Mouse (Mus musculus) central nervous system, embryonic 18 days (tissue): ENCODE results near the gene P4ha3. TPM values are rescaled to one million over a fixed set of nuclear protein-coding genes. Genes with fewer than 3 reads are reported as not detected.

Experiments used
- polyA plus RNA-seq: library from polyadenylated mRNA; depleted of rRNA; stranded (reverse); fragments of >200 nt; gene quantifications from 2 replicates; pipeline ENCODE4 v1.2.3, GENCODE M21; 2012; rRNA removed

Gene P4ha3
- polyA plus RNA-seq, result 6.8 and 7.0 TPM in 2 replicates

GRCm38 (mm10) chr7:100285383-100285782 is at the start of gene P4ha3:
Gene P4ha3 (plus strand): TSS chr7:100285520.

Other genes with a start within 250 kb of the P4ha3 start
- gene Pold3, start 164.0 kb upstream of the P4ha3 start, polyA plus RNA-seq, result 45.6 and 48.0 TPM in 2 replicates
- 11.4 and 11.8 TPM in 2 replicates for gene Lipt2, start 126.2 kb upstream of the P4ha3 start, polyA plus RNA-seq
- 0.38 and 1.1 TPM in 2 replicates for gene Kcne3, start 109.0 kb upstream of the P4ha3 start, polyA plus RNA-seq
- 55.1 and 62.1 TPM in 2 replicates for gene Pgm2l1, start 58.1 kb upstream of the P4ha3 start, polyA plus RNA-seq
- 22.6 TPM in 2 replicates for gene C2cd3, start 86.7 kb downstream of the P4ha3 start, polyA plus RNA-seq
- 164 and 175 TPM in 2 replicates for gene Ppme1, start 86.8 kb downstream of the P4ha3 start, polyA plus RNA-seq
- 0.06 and 0.21 TPM in 2 replicates for gene Ucp3, start 187.5 kb downstream of the P4ha3 start, polyA plus RNA-seq
- 41.7 and 43.9 TPM in 2 replicates for gene Ucp2, start 207.8 kb downstream of the P4ha3 start, polyA plus RNA-seq
- 2.8 and 3.8 TPM in 2 replicates for gene Dnajb13, start 229.4 kb downstream of the P4ha3 start, polyA plus RNA-seq